Mouse (Mus musculus): ENCODE measurements around the gene Tspan14.

Gene Tspan14

DNA sequence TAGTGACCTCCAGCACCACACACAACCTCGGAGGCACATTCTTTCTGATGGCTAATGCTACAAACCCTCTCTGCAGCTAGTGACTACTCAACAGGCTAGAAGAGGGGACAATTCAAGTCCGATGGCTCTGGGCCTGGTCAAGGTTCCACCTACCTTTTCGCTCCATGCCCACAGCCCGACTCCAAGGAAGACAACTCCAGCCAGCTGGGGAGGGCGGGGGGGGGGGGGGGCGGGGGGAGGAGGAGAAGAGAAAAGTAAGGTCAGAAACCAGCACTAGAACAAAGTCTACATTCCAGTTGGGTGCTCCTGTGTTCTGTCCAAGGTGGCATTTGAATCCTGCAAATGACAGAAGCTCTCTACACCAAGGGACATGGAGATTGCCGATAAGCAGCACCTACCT, 48.1 kb downstream of the Tspan14 start:
- in situ Hi-C loops (cut with MboI), result loop anchor here (10.0 kb wide), 1 partner anchor 106 kb away; no protein-coding TSS in a partner anchor

DNA sequence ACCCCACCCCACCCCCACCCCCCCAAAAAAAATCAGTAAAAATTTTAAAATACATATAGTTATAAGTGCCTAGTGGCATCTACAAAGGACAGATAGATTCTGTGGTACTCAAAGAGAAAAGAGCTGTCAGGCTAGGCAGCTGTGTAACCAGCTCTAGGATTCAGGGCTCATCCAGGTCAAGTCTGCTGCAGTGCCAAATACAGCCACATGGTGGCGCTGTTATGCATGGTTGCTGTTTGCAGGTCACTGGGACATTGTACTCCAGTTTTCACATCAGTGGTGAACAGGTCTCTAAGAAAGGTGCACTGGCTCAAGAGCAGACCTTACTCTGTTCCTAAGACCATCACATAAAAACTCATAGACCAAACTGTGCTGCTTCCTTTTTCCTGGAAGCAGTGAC, 49.0 kb downstream of the Tspan14 start:
- in situ Hi-C loops (cut with MboI), result loop anchor here (10.0 kb wide), 1 partner anchor 107 kb away; no protein-coding TSS in a partner anchor

DNA sequence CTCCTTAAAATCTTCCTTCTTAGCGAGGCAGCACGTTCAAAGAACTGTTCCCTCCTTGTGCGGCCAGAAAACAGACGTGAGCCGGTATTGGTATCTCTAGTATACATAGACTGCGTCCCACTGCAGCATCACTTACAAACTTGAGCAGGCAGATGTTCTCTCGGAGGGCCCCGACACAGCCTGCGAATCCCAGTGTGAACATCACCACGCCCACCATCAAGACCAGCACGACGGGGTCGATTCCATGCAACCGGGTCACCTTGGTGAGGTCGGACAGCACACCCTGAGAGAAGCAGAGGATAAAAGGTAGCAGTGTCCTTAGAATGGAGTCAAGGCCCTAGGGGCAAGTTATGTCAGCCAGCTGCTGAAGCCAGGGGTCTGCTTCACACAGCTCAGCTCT, 49.9 kb downstream of the Tspan14 start:
- in situ Hi-C loops (cut with MboI), result loop anchor here (10.0 kb wide), 1 partner anchor 108 kb away; no protein-coding TSS in a partner anchor

DNA sequence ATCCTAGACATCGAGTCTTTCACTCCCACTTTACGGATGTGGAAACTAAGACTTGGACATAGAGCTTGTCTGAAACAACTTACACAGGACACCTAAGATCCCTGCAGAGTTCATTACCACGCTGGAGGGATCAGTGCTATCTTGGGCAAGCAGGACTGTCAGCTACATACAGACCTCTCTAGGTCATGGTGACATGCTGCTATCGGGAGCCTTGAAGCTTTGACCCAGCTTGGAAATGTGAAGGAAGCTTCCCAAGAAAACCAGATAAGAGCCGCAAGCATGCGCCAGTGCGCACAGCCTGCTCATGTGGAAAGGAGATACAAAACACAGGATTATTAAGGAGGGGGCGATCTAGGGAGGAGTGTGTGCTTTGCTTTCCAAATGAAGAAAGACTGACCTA, 50.8 kb downstream of the Tspan14 start:
- in situ Hi-C loops (cut with MboI), result loop anchor here (10.0 kb wide), 1 partner anchor 109 kb away; no protein-coding TSS in a partner anchor

DNA sequence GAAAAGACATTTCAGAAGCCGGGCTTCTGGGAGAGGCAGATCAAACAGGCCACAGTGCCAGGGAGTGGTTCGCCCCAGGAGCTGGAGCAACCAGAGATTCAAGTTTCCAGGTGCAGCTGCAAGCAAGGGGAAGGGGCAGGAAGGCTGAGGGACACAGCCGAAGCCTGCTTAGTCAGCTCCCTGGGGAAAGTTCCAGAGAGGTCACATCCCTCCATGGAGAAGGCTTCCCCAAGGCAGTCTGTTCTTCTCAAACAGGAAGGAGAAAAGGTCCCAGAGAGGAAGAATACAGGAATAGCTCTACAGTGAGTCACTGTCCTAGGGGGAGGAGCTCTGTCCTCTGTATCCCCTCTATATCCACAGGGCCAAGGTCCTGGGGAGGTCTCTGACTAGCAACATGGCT, 51.9 kb downstream of the Tspan14 start:
- in situ Hi-C loops (cut with MboI), result loop anchor here (10.0 kb wide), 1 partner anchor 110 kb away; no protein-coding TSS in a partner anchor

DNA sequence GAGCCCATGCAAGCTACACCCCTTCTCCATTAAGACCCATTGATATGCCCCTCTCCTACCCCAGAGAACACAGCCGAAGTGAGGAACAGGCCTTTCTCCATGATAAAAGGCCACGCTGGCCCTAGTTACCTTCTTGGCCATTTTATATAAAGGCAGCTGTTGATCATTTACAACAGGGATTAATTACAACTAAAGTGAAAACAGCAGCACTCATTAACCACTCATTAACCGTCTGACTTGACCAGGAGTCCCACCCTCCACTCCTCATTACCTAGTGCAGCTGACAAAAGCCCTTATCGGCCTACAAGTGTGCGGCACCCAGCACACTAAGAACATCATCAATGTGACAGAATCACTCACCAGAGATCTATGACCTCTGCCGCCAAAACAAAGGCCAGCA, 52.9 kb downstream of the Tspan14 start:
- in situ Hi-C loops (cut with MboI), result loop anchor here (10.0 kb wide), 1 partner anchor 111 kb away; no protein-coding TSS in a partner anchor

DNA sequence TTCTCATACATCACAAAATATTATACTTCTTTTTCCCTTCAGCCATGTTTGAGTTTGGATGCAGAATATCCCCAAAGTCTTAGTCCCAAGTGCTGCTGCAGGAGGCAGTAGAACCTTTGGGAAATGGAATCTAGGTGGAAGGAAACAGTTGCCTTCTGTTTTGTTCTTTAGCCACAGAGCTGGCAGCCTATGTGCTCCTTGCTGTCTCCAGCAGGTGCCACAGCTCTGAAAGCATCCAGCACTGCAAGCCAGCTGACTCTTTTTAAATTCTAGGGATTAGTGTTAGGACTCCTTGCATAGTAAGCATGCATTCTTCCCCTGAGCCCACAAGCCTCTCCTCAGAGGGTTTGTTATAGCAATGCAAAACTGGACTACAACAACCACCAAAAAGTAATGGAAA, 55.1 kb downstream of the Tspan14 start:
- in situ Hi-C loops (cut with MboI), result loop anchor here (10.0 kb wide), 1 partner anchor 113 kb away; no protein-coding TSS in a partner anchor

DNA sequence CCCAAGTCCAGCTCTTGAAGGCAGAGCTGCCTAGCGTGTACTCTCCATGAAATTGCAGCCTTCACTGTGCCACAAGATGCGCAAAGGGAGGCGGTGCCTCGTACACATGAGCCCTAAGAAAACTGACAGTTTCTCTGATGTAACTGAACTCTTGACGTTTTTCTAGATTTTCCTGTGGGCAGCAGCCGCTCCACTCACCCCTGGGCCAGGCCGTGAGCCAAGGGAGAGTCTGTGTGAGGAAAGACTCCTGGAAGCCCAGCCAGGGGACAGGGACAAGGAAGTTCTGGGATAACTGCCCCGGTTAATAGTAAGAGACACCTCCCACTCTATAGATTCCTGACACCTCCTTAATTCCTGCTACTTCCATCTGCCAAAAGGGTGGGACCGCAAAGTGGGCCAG, 57.8 kb downstream of the Tspan14 start:
- in situ Hi-C loops (cut with MboI), result no loop called here

DNA sequence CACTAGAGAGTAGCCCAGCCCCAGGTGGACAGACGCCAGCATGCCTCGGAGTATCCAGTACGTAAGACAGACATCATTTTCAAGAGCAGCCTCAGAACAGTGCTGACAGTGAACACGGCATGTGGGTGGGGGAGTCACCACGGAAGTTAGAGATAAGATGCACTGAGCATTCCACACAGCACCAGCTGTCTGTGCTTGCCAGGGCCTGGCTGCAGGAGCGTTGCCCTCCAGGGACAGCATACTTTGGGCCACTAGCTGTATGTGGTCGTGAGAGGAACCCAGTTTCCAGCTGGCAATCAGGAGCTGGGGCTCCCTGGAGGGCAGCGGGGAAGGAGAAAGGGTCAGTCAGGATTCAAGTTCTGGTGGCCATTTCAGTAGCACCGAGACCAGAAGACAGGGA, 59.8 kb downstream of the Tspan14 start:
- in situ Hi-C loops (cut with MboI), result no loop called here

DNA sequence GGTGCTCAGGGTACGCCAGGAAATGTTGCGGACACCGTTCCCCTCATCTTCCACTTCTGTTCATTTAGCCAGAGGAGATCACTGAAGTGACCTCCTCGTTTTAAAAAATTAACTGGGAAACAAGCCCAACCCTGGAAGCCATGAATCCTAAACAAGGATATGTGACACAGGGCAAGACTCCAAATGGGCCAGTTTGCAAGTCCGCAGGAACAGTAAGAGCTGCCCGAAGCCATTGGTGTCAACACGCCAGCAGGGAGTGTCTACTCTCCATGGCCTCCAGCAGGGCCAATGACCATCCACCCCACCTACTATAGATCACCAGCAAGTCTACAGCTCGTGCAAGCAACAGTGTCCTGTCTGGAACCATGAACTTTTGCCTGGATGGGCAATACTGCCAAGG, 60.8 kb downstream of the Tspan14 start:
- in situ Hi-C loops (cut with MboI), result no loop called here

DNA sequence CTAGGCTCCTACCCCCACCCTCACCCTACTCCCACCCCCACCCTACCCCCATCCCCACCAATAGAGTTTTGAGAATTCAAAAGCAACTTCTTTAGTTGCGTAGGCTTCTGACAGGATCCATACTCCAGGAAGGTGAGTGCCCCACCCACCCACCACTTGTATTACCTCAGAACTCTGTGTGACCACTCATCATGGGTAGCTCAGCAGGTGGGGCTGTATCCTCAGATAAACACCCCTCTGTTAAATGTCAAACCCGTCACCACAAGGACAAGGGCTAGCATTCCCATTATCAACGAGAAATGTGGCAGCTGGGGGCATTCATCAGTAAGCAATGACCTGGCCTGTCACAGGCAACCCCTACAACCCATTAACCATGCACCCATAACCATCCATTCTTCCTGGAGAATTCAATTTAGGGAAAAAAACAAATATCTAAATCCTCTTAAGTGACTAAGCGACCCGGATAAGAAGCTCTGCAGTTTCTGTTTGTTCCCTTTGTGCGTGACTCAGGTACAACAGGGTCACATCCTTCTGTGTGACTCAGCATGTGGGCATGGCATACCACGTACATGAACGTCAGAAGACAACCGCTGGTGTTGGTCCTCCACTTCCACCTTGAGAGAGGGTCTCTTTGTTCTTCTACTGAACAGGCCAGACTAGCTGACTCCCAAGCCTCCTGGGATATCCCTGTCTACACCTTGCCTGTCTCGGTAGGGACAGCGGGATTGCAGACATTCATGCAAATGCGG, 64.1 kb downstream of the Tspan14 start:
- in situ Hi-C loops (cut with MboI), result no loop called here

DNA sequence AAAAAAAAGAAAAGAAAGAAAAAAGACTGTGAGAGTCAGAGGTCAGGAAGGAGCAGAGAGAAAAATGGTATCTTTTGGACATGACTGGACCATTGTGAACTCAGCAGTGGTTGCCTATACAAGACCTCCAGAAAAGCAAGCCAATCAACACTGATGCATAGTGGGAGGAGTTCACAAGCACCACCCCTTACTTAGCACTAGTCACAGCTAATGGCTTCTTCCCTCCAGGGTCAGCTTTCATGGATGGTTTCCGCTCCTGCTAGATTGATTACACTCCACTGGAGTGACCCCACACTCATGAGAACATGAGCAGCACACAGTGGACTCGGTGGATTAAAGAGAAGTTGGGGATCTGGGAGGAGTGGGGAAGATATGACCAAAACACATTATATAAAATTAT, 66.3 kb downstream of the Tspan14 start:
- in situ Hi-C loops (cut with MboI), result no loop called here

DNA sequence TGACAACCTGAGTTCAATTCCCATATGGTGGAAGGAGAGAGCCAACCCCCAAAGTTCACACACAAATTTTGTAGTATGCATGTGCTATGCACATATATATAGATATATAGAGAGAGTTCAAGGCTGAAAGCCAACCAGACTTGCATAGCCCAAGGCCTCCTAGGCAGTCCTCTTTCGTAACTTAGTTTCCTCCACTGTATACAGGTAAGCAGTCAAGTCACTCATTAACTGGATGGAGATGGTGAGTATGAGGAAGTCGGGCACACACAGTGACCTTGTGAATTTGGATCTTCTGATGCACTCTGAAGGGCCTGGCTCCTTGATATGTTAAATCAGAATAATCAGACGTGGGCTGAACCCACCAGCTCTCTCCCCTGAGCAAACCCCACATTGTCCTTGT, 68.7 kb downstream of the Tspan14 start:
- in situ Hi-C loops (cut with MboI), result no loop called here

DNA sequence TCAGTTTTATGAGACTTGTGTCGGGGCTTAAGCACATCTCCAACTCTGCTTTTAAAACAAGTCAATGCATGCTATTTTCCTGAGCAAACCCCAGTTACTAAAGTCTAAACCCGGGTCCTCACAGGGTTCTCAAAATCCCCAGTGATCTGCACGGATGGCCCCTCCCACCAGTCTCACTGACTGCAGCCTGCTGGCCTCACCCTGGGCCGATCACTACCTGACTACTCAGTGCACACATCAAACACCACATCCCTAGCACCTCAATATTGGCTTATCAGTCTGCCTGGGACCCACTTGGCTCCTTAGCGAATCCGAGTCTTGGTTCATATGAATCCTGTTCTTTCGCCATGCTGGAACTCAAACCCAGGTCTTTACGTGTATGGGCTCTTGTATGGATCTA, 70.9 kb downstream of the Tspan14 start:
- in situ Hi-C loops (cut with MboI), result no loop called here

DNA sequence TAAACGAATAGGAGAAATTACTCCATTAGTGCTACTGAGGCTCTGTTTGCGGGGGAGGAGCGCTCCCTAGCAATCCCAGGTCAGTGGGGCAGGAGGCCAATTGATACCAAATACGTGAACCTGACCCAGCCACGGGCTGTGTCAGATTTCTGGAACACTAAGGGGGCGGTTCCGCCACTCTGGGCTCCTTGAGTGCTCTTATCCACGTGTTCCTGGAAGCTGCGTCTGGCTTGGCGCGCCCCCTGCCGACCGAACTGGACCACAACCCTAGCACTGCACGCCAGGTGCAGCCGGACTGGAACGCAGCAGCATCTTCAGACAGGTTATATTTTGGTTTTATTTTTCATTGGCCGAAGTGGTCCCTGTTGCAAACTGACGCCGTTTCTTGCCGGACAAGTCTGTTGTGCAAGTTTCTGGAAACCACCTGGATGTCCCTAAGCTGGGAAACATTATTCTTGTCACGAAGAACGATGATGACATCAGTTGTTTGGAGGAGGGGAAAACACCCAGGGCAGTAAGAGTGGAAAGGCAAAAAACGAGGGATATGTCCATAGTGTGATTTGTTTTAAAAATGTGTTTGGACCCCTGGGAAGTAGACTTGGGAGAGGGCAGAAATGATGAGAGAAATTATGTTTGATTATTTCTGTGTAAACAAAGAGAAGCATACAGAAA, 71.9 kb downstream of the Tspan14 start:
- in situ Hi-C loops (cut with MboI), result no loop called here

DNA sequence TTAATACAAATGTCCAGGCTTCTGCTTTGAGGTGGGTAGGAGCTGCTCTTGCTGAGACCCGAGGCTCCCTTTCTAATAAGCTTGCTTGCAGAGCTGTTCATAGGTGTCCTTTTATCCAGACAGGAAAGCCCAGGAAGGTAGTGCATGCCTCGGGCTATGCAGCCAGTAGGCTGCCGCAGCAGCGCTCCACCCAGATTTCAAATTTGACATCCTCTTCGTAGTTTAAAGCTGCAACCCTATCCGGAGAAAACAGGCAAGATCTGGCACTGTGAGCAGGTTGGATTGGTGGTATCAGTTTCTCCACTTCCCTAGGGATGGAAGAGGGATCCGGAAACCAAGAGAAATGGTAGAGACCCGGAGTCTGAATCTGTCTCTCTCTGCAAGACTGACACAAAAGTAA, 72.7 kb downstream of the Tspan14 start:
- in situ Hi-C loops (cut with MboI), result no loop called here

DNA sequence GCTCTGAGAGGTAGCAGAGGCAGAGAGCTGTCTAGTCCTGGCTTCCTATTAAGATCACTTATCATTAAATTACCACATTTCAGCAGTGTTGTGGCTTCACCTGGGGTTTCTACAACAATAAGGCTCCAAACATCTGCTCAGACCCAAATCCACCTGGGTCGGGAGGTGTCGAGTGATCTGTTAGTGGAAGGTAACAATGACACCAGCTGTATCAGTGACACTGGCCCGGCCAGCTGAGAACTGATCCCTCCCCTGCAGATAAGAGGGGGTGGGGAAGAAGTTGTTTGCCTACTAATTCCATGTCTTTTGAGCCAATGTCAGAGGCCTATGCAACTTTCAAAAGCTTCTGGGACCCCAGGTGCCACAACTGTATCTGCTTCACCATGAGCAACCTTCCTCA, 73.4 kb downstream of the Tspan14 start, which contains the start of gene Sh2d4b:
Gene Sh2d4b, minus strand, starts transcription at position 71 of the 400 bp plus-strand sequence.
- in situ Hi-C loops (cut with MboI), result no loop called here

DNA sequence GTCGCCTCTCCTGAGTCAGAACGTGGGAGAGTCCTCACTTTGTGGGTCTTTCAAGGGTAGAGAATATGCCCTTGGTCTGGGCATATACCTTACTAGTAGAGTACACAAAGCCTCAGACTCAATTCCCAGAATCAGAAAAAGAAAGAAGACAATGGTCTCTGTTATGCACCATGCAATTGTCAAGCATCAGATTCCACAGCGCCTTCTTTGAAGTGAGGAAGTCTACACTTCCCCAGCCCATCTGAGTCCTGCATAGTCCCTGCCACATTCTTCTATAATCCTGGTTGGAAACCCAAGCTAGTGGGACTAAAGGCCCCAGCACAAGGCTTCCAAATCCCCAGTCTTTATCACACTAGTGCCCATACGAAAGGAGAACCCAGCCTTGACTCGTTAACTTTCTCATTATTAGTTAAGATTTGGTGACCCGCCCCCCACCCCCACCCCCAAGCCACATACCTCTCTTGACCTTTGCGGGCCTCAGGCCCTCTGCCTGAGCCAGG, 74.2 kb downstream of the Tspan14 start:
- in situ Hi-C loops (cut with MboI), result no loop called here

DNA sequence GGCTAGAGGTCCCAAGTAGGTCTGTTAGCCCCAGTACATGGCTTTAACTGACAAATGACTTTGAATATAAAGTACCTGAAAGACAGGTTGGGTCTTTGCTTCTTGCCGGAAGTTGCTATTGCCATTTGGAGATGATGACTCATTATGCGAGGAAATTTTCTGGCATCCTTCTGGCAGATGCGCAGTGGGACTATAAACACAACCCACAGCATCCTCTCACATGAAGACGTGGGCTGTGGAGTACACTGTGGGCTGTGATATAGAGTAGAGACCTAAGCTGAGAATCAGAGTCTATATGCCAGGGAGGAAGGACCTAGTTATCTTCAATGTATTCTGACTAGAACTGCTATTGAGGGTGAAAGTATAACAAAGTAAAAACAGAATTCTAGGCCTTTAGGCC, 75.1 kb downstream of the Tspan14 start:
- in situ Hi-C loops (cut with MboI), result no loop called here

DNA sequence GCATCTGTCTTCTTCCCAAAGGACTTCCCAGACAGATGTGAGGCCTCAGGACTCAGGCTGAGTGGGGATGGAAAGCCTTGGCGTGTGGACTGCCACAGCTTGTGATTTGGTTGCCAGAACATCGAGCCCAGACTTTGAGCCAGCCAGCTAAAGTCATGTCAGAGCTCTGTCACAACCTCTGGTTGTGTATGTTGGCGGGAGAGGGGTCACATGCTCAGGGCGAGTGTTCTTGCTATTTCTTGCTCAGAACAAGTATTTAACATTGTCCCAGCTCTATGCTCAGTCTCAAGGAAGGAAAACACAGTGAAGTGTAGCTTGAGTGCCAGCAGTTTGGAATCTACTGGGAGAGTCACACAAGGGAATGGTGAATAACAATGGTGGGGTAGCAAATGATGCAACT, 76.9 kb downstream of the Tspan14 start:
- in situ Hi-C loops (cut with MboI), result no loop called here

DNA sequence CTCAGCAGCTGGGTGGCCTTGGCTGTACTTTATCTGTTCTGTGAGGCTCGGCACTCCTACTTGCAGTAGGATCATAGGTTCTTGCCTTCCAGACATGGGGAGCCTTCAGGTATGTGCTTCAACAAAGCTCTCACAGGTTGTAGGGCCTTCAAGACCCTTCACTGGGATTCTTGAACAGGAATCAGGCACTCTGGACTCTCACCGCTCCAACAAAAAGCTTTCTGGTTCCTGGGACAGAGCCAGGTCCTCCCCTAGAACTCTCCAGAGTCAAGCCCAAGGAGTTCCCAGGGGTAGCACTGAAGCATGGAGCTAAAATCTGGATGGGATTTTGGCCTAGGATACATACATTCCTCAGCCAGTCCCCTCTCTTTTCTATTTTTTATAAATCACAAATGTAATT, 77.4 kb downstream of the Tspan14 start:
- in situ Hi-C loops (cut with MboI), result no loop called here

DNA sequence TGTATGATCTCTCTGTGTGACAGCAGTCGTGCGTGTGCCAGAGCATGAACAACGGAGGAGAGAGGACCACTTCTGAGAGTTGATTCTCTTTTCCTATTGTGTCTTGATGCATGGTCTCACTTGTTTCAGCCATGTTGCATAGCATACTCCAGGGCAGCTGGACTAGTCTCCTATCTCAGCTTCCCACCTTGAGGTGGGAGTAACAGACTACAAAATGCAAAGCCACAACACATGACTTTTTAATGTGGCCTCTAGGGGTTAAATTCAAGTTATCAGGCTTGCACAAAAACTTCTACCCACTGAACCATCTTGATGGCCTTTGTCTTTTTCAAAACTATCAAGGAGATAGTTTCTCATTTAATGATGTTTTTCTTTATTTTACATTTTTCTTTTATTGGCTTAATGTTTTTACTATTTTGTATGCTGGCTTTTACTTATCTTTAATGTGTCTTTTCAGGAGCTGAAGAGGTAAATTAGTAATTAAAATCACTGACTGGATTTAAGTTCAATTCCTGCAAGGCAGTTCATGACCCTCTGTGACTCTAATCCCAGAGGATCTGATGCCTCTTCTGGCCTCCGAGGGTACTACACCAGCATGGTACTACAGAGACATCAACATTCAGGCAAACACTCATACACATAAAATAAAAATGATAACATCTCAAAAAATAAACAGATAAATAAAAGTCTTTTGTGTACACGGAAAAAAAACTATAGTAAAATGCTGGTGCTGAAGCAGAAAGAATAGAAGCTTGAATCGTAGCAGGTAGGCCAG, 80.0 kb downstream of the Tspan14 start:
- in situ Hi-C loops (cut with MboI), result no loop called here
